Mouse (Mus musculus): ENCODE results near the gene Cd82. TPM values are rescaled to one million over a fixed set of nuclear protein-coding genes. Genes with fewer than 3 reads are reported as not detected.
A peak's percentile ranks its signal among the peaks of the same experiment; 100 is the strongest.

Cd82 gene
- polyA plus RNA-seq, 1 experiment, result 42.7 TPM

DNA sequence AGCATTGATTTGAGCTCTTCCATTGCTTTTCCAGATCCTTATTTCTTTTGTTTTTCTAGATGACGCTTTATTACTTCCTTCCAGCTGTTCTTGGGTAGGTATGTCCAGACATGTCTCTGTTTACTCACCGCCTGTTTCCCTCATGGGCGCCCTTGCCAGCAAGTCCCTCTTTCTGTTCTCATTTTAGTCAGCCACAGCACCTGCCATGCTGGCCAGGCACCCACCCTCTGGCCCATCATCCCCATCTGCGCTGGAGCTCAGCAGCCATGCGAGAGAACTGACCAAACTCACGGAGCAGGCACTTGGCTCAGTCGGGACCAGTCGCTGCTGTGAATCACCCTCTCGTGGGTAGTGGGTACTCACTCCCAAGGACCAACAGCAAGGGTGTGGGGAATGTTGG is 11.0 kb upstream of the Cd82 start:
- peaks cover 11% of the 10 kb centered on the region for H3K27me3 ChIP-seq (ENCODE audit: control insufficient read depth)
- no peak overlapping the region for H3K4me3 ChIP-seq (replicated peaks)
- peaks cover 32% of the 10 kb centered on the region for H3K4me1 ChIP-seq (ENCODE audit: control insufficient read depth)
- no peak for TF ChIP-seq TAL1 (IDR thresholded peaks at IDR 0.05; ENCODE audit: low read length)
- no peak for TF ChIP-seq GATA1 (IDR thresholded peaks at IDR 0.05; ENCODE audit: low read length)
- no peaks in the 10 kb centered on the region for H3K36me3 ChIP-seq (ENCODE audit: control insufficient read depth)
- no peaks in the 10 kb centered on the region for H3K9me3 ChIP-seq (ENCODE audit: control insufficient read depth, low read length)

DNA sequence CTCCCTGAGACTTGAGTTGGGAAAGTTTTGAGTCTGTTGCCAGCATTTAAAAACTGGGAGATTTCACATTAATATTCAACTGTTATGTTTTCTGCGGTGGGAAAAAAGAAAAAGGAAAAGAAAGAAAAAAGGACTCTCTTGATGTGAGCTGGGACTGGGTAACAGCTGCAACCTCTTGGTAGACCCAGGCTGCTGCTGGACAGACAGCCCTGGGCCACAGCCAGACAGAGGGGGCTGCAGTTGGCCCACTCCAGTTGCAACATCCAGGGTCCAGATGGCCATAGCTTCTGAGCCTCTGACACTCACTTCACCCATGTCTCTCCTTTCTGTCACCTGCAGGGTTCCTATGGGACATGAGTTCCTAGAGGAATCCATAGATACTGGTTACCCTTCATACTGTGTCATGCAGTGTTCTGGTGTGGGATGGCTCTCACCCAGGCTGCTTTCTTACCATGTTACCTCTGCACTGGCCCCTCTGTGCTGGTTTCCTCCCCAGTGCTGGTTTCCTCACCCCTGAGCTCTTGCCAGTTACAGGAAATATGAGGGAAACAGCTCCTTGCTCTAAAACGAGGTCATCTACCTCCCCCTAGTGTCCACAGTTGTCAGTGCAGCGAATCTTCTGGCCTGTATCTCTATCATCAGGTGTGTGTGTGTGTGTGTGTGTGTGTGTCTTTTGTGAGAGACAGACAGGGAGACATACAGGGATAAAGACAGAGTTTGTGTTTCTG is 8.1 kb upstream of the Cd82 start:
- no peaks in the 10 kb centered on the region for H3K9me3 ChIP-seq (ENCODE audit: control insufficient read depth, low read length)
- H3K4me3 ChIP-seq (replicated peaks), result peak overlapping the region; percentile 67
- no peaks in the 10 kb centered on the region; the same call in 1 of the 2 replicates for H3K36me3 ChIP-seq (ENCODE audit: control insufficient read depth)
- TF ChIP-seq GATA1 (IDR thresholded peaks at IDR 0.05; ENCODE audit: low read length), result no peak
- no peak for TF ChIP-seq TAL1 (IDR thresholded peaks at IDR 0.05; ENCODE audit: low read length)
- peaks cover 59% of the 10 kb centered on the region for H3K4me1 ChIP-seq (ENCODE audit: control insufficient read depth)
- H3K27me3 ChIP-seq (ENCODE audit: control insufficient read depth), result peaks cover 9% of the 10 kb centered on the region

GRCm38 (mm10) chr2:93470127-93470526 is 7.2 kb upstream of the Cd82 start:
- TF ChIP-seq GATA1 (IDR thresholded peaks at IDR 0.05; ENCODE audit: low read length) (no peak), TAL1 (IDR thresholded peaks at IDR 0.05; ENCODE audit: low read length) (no peak)
- Histone ChIP-seq H3K4me1 (ENCODE audit: control insufficient read depth) (peaks cover 66% of the 10 kb centered on the region), H3K4me3 (replicated peaks) (peak overlapping the region; percentile 67), H3K36me3 (ENCODE audit: control insufficient read depth) (no peaks in the 10 kb centered on the region; the same call in 1 of the 2 replicates), H3K9me3 (ENCODE audit: control insufficient read depth, low read length) (no peaks in the 10 kb centered on the region), H3K27me3 (ENCODE audit: control insufficient read depth) (peaks cover 7% of the 10 kb centered on the region; the same call in 1 of the 2 replicates)

- peaks cover 74% of the 10 kb centered on the region for H3K4me1 ChIP-seq (ENCODE audit: control insufficient read depth)
- no peaks in the 10 kb centered on the region for H3K9me3 ChIP-seq (ENCODE audit: control insufficient read depth, low read length)
- no peak overlapping the region for H3K4me3 ChIP-seq (replicated peaks)
- peaks cover 3% of the 10 kb centered on the region; the same call in 1 of the 2 replicates for H3K27me3 ChIP-seq (ENCODE audit: control insufficient read depth)
- H3K36me3 ChIP-seq (ENCODE audit: control insufficient read depth), result no peaks in the 10 kb centered on the region; the same call in 1 of the 2 replicates
- no peak for TF ChIP-seq TAL1 (IDR thresholded peaks at IDR 0.05; ENCODE audit: low read length)
- no peak for TF ChIP-seq GATA1 (IDR thresholded peaks at IDR 0.05; ENCODE audit: low read length)
Observed at GRCm38 (mm10) chr2:93469118-93469517, 6.2 kb upstream of the Cd82 start.

- H3K9me3 ChIP-seq (ENCODE audit: control insufficient read depth, low read length), result no peaks in the 10 kb centered on the region
- no peaks in the 10 kb centered on the region for H3K27me3 ChIP-seq (ENCODE audit: control insufficient read depth)
- peaks cover 10% of the 10 kb centered on the region for H3K36me3 ChIP-seq (ENCODE audit: control insufficient read depth)
- peak overlapping the region; percentile 18 for H3K4me3 ChIP-seq (replicated peaks)
- peak; percentile 43; the same call in 1 of the 2 replicates for TF ChIP-seq GATA1 (IDR thresholded peaks at IDR 0.05; ENCODE audit: low read length)
- TF ChIP-seq TAL1 (IDR thresholded peaks at IDR 0.05; ENCODE audit: low read length), result no peak
- peaks cover 98% of the 10 kb centered on the region for H3K4me1 ChIP-seq (ENCODE audit: control insufficient read depth)
Observed at GRCm38 (mm10) chr2:93466314-93466713, 3.4 kb upstream of the Cd82 start.

GRCm38 (mm10) chr2:93461869-93462714 is 848 bp downstream of the Cd82 start:
- Histone ChIP-seq H3K4me3 (replicated peaks) (peak overlapping the region; percentile 79), H3K36me3 (ENCODE audit: control insufficient read depth) (peaks cover 53% of the 10 kb centered on the region), H3K4me1 (ENCODE audit: control insufficient read depth) (peaks cover 99% of the 10 kb centered on the region), H3K9me3 (ENCODE audit: control insufficient read depth, low read length) (no peaks in the 10 kb centered on the region), H3K27me3 (ENCODE audit: control insufficient read depth) (no peaks in the 10 kb centered on the region)
- no peak for TF ChIP-seq TAL1 (IDR thresholded peaks at IDR 0.05; ENCODE audit: low read length)
- TF ChIP-seq GATA1 (IDR thresholded peaks at IDR 0.05; ENCODE audit: low read length), result no peak

- Histone ChIP-seq H3K4me1 (ENCODE audit: control insufficient read depth) (peaks cover 99% of the 10 kb centered on the region), H3K4me3 (replicated peaks) (peak overlapping the region; percentile 79), H3K36me3 (ENCODE audit: control insufficient read depth) (peaks cover 64% of the 10 kb centered on the region), H3K9me3 (ENCODE audit: control insufficient read depth, low read length) (no peaks in the 10 kb centered on the region), H3K27me3 (ENCODE audit: control insufficient read depth) (no peaks in the 10 kb centered on the region)
- TF ChIP-seq GATA1 (IDR thresholded peaks at IDR 0.05; ENCODE audit: low read length) (no peak), TAL1 (IDR thresholded peaks at IDR 0.05; ENCODE audit: low read length) (no peak)
Observed at GRCm38 (mm10) chr2:93460786-93461469, 2.0 kb downstream of the Cd82 start.

DNA sequence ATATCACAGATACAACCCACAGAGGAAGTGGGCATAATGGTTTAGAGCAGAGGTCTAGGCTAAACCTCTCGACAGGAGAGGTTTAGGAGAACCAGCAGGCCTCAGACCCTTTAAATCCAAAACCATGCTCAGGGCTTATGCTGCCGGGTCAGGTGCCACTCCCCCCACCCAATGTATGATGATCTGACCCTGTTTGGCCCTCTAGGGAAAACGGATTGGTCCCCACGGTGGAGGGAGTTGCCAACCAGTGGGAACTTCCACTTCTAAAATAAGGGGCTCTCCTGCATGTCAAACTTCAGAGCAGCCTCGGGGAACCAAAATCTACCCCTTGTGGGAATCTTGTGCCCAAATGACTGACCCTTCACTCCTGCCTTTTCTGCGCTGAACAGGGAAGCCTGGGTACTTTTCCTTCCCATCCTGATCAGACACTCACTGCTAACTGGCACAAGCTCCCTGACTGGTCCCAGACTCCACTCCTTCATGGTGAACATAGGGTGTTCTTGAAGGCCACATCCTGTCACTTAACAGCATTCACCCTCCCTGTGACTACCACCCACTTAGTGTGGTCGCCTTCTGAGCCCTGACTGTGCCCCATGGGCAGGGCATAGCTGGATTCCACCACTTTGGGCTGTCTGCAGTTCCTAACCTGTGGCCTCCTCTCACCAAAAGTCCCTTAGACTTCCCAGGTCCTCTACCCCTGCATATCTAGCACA is 3.6 kb downstream of the Cd82 start:
- H3K27me3 ChIP-seq (ENCODE audit: control insufficient read depth), result no peaks in the 10 kb centered on the region
- H3K9me3 ChIP-seq (ENCODE audit: control insufficient read depth, low read length), result no peaks in the 10 kb centered on the region
- TF ChIP-seq TAL1 (IDR thresholded peaks at IDR 0.05; ENCODE audit: low read length), result no peak
- TF ChIP-seq GATA1 (IDR thresholded peaks at IDR 0.05; ENCODE audit: low read length), result no peak
- peak overlapping the region; percentile 79 for H3K4me3 ChIP-seq (replicated peaks)
- peaks cover 80% of the 10 kb centered on the region for H3K36me3 ChIP-seq (ENCODE audit: control insufficient read depth)
- peaks cover 99% of the 10 kb centered on the region for H3K4me1 ChIP-seq (ENCODE audit: control insufficient read depth)
